Mouse (Mus musculus): ENCODE measurements around the gene Rtn4rl1. TPM values are rescaled to one million over a fixed set of nuclear protein-coding genes. Genes with fewer than 3 reads are reported as not detected.

Rtn4rl1 gene
- polyA plus RNA-seq, 1 experiment, result 0.02 TPM

GRCm38 (mm10) chr11:75296406-75297005 is 102.9 kb downstream of the Rtn4rl1 start:
- no peak for TF ChIP-seq GATA1 (IDR thresholded peaks at IDR 0.05; ENCODE audit: low read length)

DNA sequence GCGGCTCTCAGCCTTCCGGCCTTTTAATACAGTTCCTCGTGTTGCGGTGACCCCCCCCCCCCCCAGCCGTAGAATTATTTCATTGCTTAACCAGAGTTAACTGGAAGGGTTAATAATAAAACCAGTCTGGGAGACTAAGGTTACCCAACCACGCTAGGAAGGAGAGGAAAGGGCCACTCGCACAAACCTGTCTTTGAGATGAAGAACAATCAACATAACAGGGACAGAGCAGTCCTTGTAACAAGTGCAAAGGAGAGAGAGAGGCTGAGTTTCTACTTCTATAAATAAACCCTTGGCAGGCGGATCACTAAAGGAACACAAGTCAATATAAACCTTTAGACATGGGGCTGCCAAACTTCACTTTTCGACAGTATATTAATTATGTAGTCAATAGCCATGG is 104.0 kb downstream of the Rtn4rl1 start:
- no peak for TF ChIP-seq GATA1 (IDR thresholded peaks at IDR 0.05; ENCODE audit: low read length)

- TF ChIP-seq GATA1 (IDR thresholded peaks at IDR 0.05; ENCODE audit: low read length), result no peak
Observed at GRCm38 (mm10) chr11:75298491-75298890, 104.9 kb downstream of the Rtn4rl1 start.

GRCm38 (mm10) chr11:75299786-75300185 is 106.2 kb downstream of the Rtn4rl1 start:
- TF ChIP-seq GATA1 (IDR thresholded peaks at IDR 0.05; ENCODE audit: low read length), result no peak

DNA sequence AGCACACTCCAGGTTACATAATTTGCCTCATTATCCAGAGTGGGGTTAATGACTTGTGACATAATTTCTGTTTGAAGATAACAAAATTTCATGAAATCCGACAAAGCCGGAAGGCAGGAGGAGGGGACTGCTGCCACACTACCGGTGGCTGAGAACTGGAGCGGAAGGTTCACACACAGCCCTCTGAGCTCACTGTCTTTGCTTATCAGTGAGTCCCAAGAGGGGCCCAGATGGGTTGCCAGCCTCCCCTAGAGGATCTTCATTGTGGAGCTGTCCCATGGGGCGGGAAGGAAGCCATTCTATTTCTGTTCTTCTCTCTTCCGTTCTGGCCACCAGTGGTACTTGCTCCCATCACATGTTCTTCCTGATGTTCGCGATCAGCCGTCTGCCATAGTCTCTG is 107.4 kb downstream of the Rtn4rl1 start:
- no peak for TF ChIP-seq GATA1 (IDR thresholded peaks at IDR 0.05; ENCODE audit: low read length)

GRCm38 (mm10) chr11:75304797-75305196 is 111.2 kb downstream of the Rtn4rl1 start:
- TF ChIP-seq GATA1 (IDR thresholded peaks at IDR 0.05; ENCODE audit: low read length), result peak; percentile 86

DNA sequence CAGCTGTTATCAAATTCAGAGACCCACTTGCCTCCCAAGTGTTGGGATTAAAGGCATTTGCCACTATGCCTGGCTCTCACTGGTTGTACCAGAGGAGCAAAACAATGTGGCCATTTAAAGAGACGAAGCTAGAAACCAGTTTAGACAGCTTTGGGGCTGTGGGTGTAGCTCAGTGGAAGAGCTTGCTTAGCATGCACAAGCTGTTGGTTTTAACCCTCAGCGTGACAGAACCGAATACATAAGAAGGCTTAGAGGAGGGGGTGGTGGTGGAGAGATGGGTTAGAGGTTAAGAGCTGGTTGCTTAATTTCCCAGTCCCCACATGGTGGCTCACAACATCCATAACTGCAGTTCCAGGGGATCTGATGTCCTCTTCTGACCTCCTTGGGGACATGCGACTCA is 115.1 kb downstream of the Rtn4rl1 start:
- no peak for TF ChIP-seq GATA1 (IDR thresholded peaks at IDR 0.05; ENCODE audit: low read length)

- TF ChIP-seq GATA1 (IDR thresholded peaks at IDR 0.05; ENCODE audit: low read length), result no peak
Observed at GRCm38 (mm10) chr11:75310813-75311212, 117.2 kb downstream of the Rtn4rl1 start.

GRCm38 (mm10) chr11:75311751-75312150 is 118.2 kb downstream of the Rtn4rl1 start:
- TF ChIP-seq GATA1 (IDR thresholded peaks at IDR 0.05; ENCODE audit: low read length), result no peak

GRCm38 (mm10) chr11:75313834-75314233 is 120.3 kb downstream of the Rtn4rl1 start:
- peak; percentile 98 for TF ChIP-seq GATA1 (IDR thresholded peaks at IDR 0.05; ENCODE audit: low read length)

Other genes with a start within 250 kb of the Rtn4rl1 start
- 0.45 and 0.46 TPM in 2 replicates for gene Hic1, start 24.3 kb upstream of the Rtn4rl1 start, polyA plus RNA-seq (2012)
- 1.7 and 3.0 TPM in 2 replicates for gene Ovca2, start 14.9 kb upstream of the Rtn4rl1 start, polyA plus RNA-seq (2012)
- gene Dph1, start 2.5 kb upstream of the Rtn4rl1 start, polyA plus RNA-seq (2012), result 72.3 and 95.6 TPM in 2 replicates
- gene Rpa1, start 154.5 kb downstream of the Rtn4rl1 start, polyA plus RNA-seq (2012), result 104 and 153 TPM in 2 replicates
- gene Smyd4, start 154.7 kb downstream of the Rtn4rl1 start, polyA plus RNA-seq (2012), result 0.67 and 0.75 TPM in 2 replicates
- not detected in 2 replicates for gene Serpinf1, start 228.9 kb downstream of the Rtn4rl1 start, polyA plus RNA-seq (2012)
- 0.05 TPM in 1 of 2 replicates, not detected in the other for gene Serpinf2, start 245.8 kb downstream of the Rtn4rl1 start, polyA plus RNA-seq (2012)